Mouse (Mus musculus) heart, adult 8-10 months (tissue): ENCODE results near the gene Sgcd. TPM values are rescaled to one million over a fixed set of nuclear protein-coding genes. Genes with fewer than 3 reads are reported as not detected.

Source experiments
- DNase-seq: peaks from one replicate; pipeline ENCODE4 v3.0.0; 2022; ENCODE audit warnings: low spot score
- total RNA-seq, 4 experiments: library from RNA; stranded (reverse); gene quantifications; 2 replicates each; pipeline ENCODE4 v1.2.4; 2022

Sgcd gene
- total RNA-seq, 4 experiments from 2014 or later: 62.2 to 72.8 (median 70.7) TPM

DNA sequence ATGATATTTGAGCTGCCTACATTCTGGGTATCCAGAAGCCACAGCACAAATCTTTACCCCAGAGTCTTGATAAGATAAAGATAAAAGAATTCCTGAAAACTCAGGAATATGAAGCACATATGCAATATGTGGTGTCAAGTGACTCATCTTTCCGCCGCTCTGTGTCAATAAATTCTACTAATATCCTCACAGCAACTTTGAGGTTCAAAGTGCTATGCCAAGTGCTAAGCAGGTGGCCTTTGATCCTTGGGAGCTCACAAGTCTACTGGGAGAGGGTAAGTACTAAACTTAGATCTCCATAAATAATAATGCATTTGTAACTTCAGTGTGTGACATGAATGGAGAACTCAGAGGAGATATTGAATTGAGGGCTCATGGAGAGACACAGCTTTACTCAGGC, 848.9 kb downstream of the Sgcd start:
- DNase-seq: no peak

DNA sequence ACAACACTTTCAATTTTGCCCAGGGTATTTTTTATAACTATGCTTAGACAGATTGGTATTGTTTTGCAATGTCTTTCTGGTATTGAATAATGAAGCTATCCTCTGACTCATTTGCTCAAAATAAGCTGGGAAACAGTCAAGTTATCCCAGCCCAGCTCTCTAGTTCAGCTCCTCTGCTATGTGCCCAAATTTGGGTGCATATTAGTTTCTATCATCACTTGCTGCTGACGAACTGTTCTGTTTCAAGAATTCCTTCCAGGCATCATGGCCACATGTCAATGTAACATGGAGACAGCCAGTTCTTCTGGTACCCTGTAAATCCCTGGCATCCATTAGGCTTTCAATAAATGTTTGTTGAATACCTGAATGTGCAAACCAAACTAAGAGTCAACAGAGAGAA, 849.5 kb downstream of the Sgcd start:
- DNase-seq: no peak

DNA sequence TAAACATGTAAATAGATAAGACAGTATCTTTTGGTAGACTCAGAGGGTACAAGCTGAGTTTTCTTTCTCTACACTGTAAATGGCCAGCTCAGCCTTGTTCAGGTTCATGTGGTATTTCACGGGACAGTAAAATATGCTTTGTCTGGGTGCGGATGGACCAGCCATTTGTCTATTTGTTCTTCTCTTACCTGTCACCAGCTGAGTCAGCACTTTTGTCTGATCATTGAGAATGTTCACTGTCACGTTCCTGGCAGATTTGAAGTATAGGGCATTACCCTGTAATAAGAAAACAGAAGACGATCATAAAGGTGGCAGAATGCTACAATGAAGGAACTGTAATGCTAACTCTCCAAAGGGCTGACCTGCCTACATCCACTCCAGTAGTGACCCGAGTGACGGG, 856.4 kb downstream of the Sgcd start:
- DNase-seq: no peak

GRCm38 (mm10) chr11:47130432-47130831, 858.3 kb downstream of the Sgcd start:
- DNase-seq: no peak

DNA sequence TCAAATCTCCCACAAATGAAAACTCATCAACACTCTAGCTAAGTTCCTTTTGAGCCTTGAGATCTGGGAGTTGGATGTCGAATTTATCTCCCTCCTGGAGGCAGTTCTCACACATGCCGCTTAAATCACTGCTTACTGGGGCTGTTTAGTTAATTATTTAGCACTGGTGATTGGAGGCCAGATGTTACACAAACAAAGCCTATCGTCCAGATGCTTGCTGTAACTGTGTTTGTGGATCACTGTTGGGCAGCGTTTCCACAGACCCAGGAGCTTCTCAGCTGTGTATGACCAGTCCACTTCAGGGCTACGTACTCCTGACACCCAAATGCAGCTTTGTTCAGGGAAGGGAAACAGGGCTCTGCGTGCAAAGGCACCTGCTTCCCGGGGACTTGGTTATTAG, 858.8 kb downstream of the Sgcd start:
- DNase-seq: peak; percentile 35

GRCm38 (mm10) chr11:47129166-47129565, 859.6 kb downstream of the Sgcd start:
- peak; percentile 57 for DNase-seq

- DNase-seq: no peak
Measured at GRCm38 (mm10) chr11:47128331-47128730, 860.4 kb downstream of the Sgcd start.

DNA sequence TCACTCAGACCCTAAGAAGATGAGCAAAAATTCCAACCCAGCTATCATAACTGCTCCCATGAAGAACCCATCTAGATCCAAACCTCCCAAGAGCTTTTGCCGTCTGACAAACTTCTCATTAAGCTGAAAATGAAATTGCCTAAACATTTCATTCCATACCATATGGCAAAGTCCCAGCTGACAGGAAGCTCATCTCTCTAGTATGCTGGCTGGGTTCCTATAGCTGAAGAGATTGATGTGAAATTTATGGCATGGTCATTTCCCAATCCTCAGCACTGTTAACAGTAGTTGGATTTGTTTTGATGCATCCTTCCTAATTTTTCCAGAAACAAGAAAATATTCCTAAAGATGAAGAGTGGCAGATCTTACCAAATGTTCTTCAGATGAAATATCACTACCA, 867.9 kb downstream of the Sgcd start:
- no peak for DNase-seq

DNA sequence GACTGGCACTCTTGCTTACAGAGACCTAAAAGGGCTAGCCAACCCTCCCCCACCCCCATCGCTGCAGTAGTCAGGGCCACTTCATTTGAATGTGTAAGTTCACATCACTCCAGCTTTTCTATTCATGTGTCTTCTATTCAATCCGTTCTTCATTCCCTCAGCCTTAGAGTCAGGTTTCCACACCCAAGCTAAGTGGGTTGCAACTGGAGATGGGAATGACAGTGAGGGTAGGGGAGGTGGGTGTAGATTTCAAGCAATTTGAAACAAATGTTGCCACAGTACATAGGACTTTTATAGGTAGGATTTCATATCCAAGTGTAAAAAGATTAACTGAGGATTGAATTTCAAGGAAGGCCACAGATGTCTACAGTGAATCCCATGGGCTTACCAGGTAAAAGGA, 870.9 kb downstream of the Sgcd start:
- no peak for DNase-seq

GRCm38 (mm10) chr11:47114366-47114765, 874.4 kb downstream of the Sgcd start:
- DNase-seq: no peak

GRCm38 (mm10) chr11:47113081-47113480, 875.7 kb downstream of the Sgcd start:
- DNase-seq: no peak

- DNase-seq: peak; percentile 6
Measured at GRCm38 (mm10) chr11:47110314-47110713, 878.5 kb downstream of the Sgcd start.

DNA sequence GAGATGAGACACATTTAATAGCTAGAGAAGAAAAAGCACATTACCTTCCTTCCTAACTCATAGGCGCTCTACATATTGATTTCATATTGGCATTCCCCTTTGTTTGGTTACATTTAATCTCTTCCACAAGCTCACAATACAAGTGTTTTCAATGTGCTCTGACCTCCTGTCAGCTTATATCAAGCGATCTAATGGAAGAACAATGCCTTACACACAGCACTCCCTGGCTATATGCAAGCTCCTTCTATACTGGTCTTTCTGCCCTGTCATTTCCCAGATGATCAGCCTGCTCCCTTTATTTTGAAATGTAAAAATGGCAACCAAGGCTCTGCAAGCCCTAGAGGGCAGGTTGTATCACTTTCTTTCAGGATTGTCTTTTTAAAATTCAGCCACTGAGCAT, 881.1 kb downstream of the Sgcd start:
- DNase-seq: no peak

- DNase-seq: no peak
Measured at GRCm38 (mm10) chr11:47093296-47093912, 895.4 kb downstream of the Sgcd start.

- no peak for DNase-seq
Measured at GRCm38 (mm10) chr11:47082517-47082916, 906.3 kb downstream of the Sgcd start.

DNA sequence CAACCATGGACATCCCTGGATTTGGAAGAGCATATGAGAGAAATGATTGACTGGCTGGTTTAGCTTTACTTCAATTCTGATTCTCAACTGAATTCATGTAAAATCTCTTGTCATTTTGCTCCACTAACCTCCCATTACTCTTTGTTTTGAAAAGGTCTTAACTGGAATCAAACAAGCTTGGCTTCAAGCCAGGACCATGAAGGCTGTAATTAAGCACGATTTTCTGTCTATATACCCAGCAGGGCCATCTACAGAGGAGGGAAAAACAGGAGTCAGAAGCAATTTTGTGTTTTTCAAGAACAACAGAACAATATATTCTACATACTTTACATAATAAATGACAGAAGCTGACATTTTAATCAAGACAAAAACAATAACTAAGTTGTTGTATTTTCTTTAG, 915.2 kb downstream of the Sgcd start:
- no peak for DNase-seq

DNA sequence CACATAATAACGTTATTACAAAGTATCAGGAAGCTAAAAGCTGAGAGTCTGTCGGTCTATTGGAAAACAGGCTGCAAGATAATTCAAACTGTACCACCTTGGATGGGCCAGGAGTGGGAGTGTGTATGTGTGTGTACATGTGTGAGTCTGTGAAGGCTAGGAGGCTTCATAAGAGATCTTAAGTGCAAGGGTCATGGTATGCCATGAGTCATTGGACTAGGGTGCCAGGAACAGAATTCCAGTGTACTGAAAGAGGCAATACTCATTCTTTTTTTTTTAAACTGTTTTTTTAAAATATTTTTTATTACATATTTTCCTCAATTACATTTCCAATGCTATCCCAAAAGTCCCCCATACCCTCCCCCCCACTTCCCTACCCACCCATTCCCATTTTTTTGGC, 917.6 kb downstream of the Sgcd start:
- DNase-seq: no peak

GRCm38 (mm10) chr11:47069769-47070384, 918.9 kb downstream of the Sgcd start:
- no peak for DNase-seq

- peak; percentile 14 for DNase-seq
Measured at GRCm38 (mm10) chr11:47063690-47064089, 925.1 kb downstream of the Sgcd start.

DNA sequence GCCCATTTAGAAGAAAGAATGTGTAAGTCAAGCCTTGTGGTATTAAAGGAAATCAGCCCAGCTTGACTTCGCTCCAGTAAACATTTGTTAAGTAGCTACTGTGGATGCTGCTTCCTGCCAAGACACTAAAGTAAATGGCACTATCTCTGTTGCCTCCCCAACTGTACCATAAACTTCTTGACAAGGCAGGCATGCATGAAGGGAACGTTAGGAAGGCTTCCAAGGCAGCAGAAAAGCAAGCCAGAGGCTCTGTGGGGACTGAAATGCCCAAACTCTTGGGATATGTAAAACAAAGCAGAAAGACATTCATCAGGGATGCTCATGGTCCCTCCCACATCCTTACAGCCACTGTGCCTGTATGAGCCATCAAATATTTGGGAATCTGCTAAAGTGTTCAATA, 938.4 kb downstream of the Sgcd start:
- DNase-seq: no peak

- no peak for DNase-seq
Measured at GRCm38 (mm10) chr11:47049756-47050155, 939.0 kb downstream of the Sgcd start.

- no peak for DNase-seq
Measured at GRCm38 (mm10) chr11:47032318-47032717, 956.5 kb downstream of the Sgcd start.

GRCm38 (mm10) chr11:47020874-47021273, 967.9 kb downstream of the Sgcd start:
- DNase-seq: no peak

- DNase-seq: no peak
Measured at GRCm38 (mm10) chr11:47018139-47018538, 970.6 kb downstream of the Sgcd start.
